Mouse (Mus musculus): ENCODE results near the gene Trio. TPM values are rescaled to one million over a fixed set of nuclear protein-coding genes. Genes with fewer than 3 reads are reported as not detected.

Gene Trio
- polyA plus RNA-seq, 1 experiment from 2014 or later: 16.2 TPM

GRCm38 (mm10) chr15:27918798-27919197 lies 106.8 kb downstream of the Trio start:
- WGBS: 69% methylated on average over 9 of the region's 9 CpGs
- Histone ChIP-seq H3K27me3 (no peaks in the 10 kb centered on the region), H3K9ac (no peak overlapping the region), H3K27ac (no peak overlapping the region), H3K4me2 (no peak overlapping the region), H3K9me3 (replicated peaks) (no peaks in the 10 kb centered on the region), H3K36me3 (no peaks in the 10 kb centered on the region), H3K4me1 (replicated peaks) (peaks cover 26% of the 10 kb centered on the region), H3K4me3 (no peak overlapping the region)
- ATAC-seq (replicated peaks; ENCODE audit: insufficient number of reproducible peaks, insufficient read depth, low FRiP score, low read depth): no peak

- no peak overlapping the region for H3K4me2 ChIP-seq
- H3K27me3 ChIP-seq: no peaks in the 10 kb centered on the region
- H3K9ac ChIP-seq: no peak overlapping the region
- 58% methylated on average over 4 of the region's 4 CpGs for WGBS
- no peaks in the 10 kb centered on the region for H3K9me3 ChIP-seq (replicated peaks)
- ATAC-seq (replicated peaks; ENCODE audit: insufficient number of reproducible peaks, insufficient read depth, low FRiP score, low read depth): no peak
- no peak overlapping the region for H3K27ac ChIP-seq
- peaks cover 11% of the 10 kb centered on the region for H3K4me1 ChIP-seq (replicated peaks)
- no peaks in the 10 kb centered on the region for H3K36me3 ChIP-seq
- no peak overlapping the region for H3K4me3 ChIP-seq
Observed at GRCm38 (mm10) chr15:27916204-27916603, 109.4 kb downstream of the Trio start.

GRCm38 (mm10) chr15:27913013-27913412 lies 112.6 kb downstream of the Trio start:
- Histone ChIP-seq H3K9ac (no peak overlapping the region), H3K36me3 (no peaks in the 10 kb centered on the region), H3K9me3 (replicated peaks) (no peaks in the 10 kb centered on the region), H3K4me2 (no peak overlapping the region), H3K27ac (no peak overlapping the region), H3K27me3 (no peaks in the 10 kb centered on the region), H3K4me3 (no peak overlapping the region), H3K4me1 (replicated peaks) (no peaks in the 10 kb centered on the region)
- WGBS: 63% methylated on average over 3 of the region's 3 CpGs
- ATAC-seq (replicated peaks; ENCODE audit: insufficient number of reproducible peaks, insufficient read depth, low FRiP score, low read depth): 0 out of 2 replicates have a peak, but pooled peaks have one; percentile 35

- no peak for ATAC-seq (replicated peaks; ENCODE audit: insufficient number of reproducible peaks, insufficient read depth, low FRiP score, low read depth)
Observed at GRCm38 (mm10) chr15:27911196-27911595, 114.5 kb downstream of the Trio start.

GRCm38 (mm10) chr15:27910179-27910578 lies 115.5 kb downstream of the Trio start:
- Histone ChIP-seq H3K4me1 (replicated peaks) (peaks cover 27% of the 10 kb centered on the region), H3K4me3 (no peak overlapping the region), H3K27ac (no peak overlapping the region), H3K27me3 (no peaks in the 10 kb centered on the region), H3K4me2 (no peak overlapping the region), H3K9me3 (replicated peaks) (no peaks in the 10 kb centered on the region), H3K9ac (no peak overlapping the region), H3K36me3 (no peaks in the 10 kb centered on the region)
- WGBS: 73% methylated on average over 7 of the region's 7 CpGs
- ATAC-seq (replicated peaks; ENCODE audit: insufficient number of reproducible peaks, insufficient read depth, low FRiP score, low read depth): no peak

More at GRCm38 (mm10) chr15:27911196-27911595, 114.5 kb downstream of the Trio start:
- H3K36me3 ChIP-seq: no peaks in the 10 kb centered on the region
- H3K27ac ChIP-seq: no peak overlapping the region
- 80% methylated on average over 9 of the region's 9 CpGs for WGBS
- H3K4me3 ChIP-seq: no peak overlapping the region
- peaks cover 17% of the 10 kb centered on the region for H3K4me1 ChIP-seq (replicated peaks)
- H3K9ac ChIP-seq: no peak overlapping the region
- H3K27me3 ChIP-seq: no peaks in the 10 kb centered on the region
- H3K9me3 ChIP-seq (replicated peaks): no peaks in the 10 kb centered on the region
- H3K4me2 ChIP-seq: no peak overlapping the region

GRCm38 (mm10) chr15:27907649-27908048 lies 118.0 kb downstream of the Trio start:
- no peak for ATAC-seq (replicated peaks; ENCODE audit: insufficient number of reproducible peaks, insufficient read depth, low FRiP score, low read depth)
- 33% methylated on average over 5 of the region's 5 CpGs for WGBS
- H3K4me2 ChIP-seq: no peak overlapping the region
- no peak overlapping the region for H3K27ac ChIP-seq
- H3K9me3 ChIP-seq (replicated peaks): no peaks in the 10 kb centered on the region
- no peak overlapping the region for H3K9ac ChIP-seq
- H3K27me3 ChIP-seq: no peaks in the 10 kb centered on the region
- H3K4me1 ChIP-seq (replicated peaks): peaks cover 43% of the 10 kb centered on the region
- no peak overlapping the region for H3K4me3 ChIP-seq
- peaks cover 3% of the 10 kb centered on the region; the same call in 1 of the 2 replicates for H3K36me3 ChIP-seq

- Histone ChIP-seq H3K4me1 (replicated peaks) (peaks cover 43% of the 10 kb centered on the region), H3K27me3 (no peaks in the 10 kb centered on the region), H3K36me3 (peaks cover 7% of the 10 kb centered on the region; the same call in 1 of the 2 replicates), H3K9me3 (replicated peaks) (no peaks in the 10 kb centered on the region), H3K4me3 (no peak overlapping the region), H3K4me2 (no peak overlapping the region), H3K27ac (peak overlapping the region; percentile 44; the same call in 1 of the 2 replicates), H3K9ac (no peak overlapping the region)
- ATAC-seq (replicated peaks; ENCODE audit: insufficient number of reproducible peaks, insufficient read depth, low FRiP score, low read depth): no peak
- whole genome bisulfite sequencing: 39% methylated on average over 4 of the region's 4 CpGs
Observed at GRCm38 (mm10) chr15:27906409-27906808, 119.2 kb downstream of the Trio start.

- Histone ChIP-seq H3K36me3 (peaks cover 16% of the 10 kb centered on the region; the same call in 1 of the 2 replicates), H3K9me3 (replicated peaks) (no peaks in the 10 kb centered on the region), H3K4me2 (peak overlapping the region; percentile 41), H3K9ac (no peak overlapping the region), H3K4me1 (replicated peaks) (peaks cover 43% of the 10 kb centered on the region), H3K4me3 (peak overlapping the region; percentile 18; the same call in 1 of the 2 replicates), H3K27me3 (no peaks in the 10 kb centered on the region), H3K27ac (peak overlapping the region; percentile 62)
- 56% methylated on average over 6 of the region's 6 CpGs for WGBS
- ATAC-seq (replicated peaks; ENCODE audit: insufficient number of reproducible peaks, insufficient read depth, low FRiP score, low read depth): 0 out of 2 replicates have a peak, but pooled peaks have one; percentile 7
Observed at GRCm38 (mm10) chr15:27905341-27905740, 120.3 kb downstream of the Trio start.

GRCm38 (mm10) chr15:27904346-27905005 lies 121.2 kb downstream of the Trio start:
- Histone ChIP-seq H3K4me2 (peak overlapping the region; percentile 41), H3K4me1 (replicated peaks) (peaks cover 51% of the 10 kb centered on the region)

GRCm38 (mm10) chr15:27901200-27901599 lies 124.4 kb downstream of the Trio start:
- Histone ChIP-seq H3K9ac (no peak overlapping the region), H3K27ac (no peak overlapping the region), H3K4me3 (no peak overlapping the region), H3K4me2 (no peak overlapping the region), H3K9me3 (replicated peaks) (no peaks in the 10 kb centered on the region), H3K4me1 (replicated peaks) (peaks cover 53% of the 10 kb centered on the region), H3K27me3 (no peaks in the 10 kb centered on the region), H3K36me3 (peaks cover 32% of the 10 kb centered on the region; the same call in 1 of the 2 replicates)
- no peak for ATAC-seq (replicated peaks; ENCODE audit: insufficient number of reproducible peaks, insufficient read depth, low FRiP score, low read depth)
- WGBS: 89% methylated on average over 15 of the region's 15 CpGs

More at GRCm38 (mm10) chr15:27904346-27905005, 121.2 kb downstream of the Trio start:
- Histone ChIP-seq H3K27ac (peak overlapping the region; percentile 62), H3K4me3 (no peak overlapping the region), H3K36me3 (peaks cover 20% of the 10 kb centered on the region; the same call in 1 of the 2 replicates), H3K9ac (no peak overlapping the region), H3K27me3 (no peaks in the 10 kb centered on the region), H3K9me3 (replicated peaks) (no peaks in the 10 kb centered on the region)
- ATAC-seq (replicated peaks; ENCODE audit: insufficient number of reproducible peaks, insufficient read depth, low FRiP score, low read depth): no peak
- WGBS: 57% methylated on average over 16 of the region's 16 CpGs

GRCm38 (mm10) chr15:27898795-27899406 lies 126.7 kb downstream of the Trio start:
- Histone ChIP-seq H3K9ac (no peak overlapping the region), H3K27ac (peak overlapping the region; percentile 88), H3K9me3 (replicated peaks) (no peaks in the 10 kb centered on the region), H3K4me2 (peak overlapping the region; percentile 37), H3K27me3 (no peaks in the 10 kb centered on the region), H3K4me1 (replicated peaks) (peaks cover 31% of the 10 kb centered on the region), H3K36me3 (peaks cover 42% of the 10 kb centered on the region; the same call in 1 of the 2 replicates), H3K4me3 (no peak overlapping the region)
- ATAC-seq (replicated peaks; ENCODE audit: insufficient number of reproducible peaks, insufficient read depth, low FRiP score, low read depth): peak; percentile 81
- WGBS: 32% methylated on average over 6 of the region's 6 CpGs
